Comparison of ENCODE assay signal across 8 mouse cellular contexts in genomic region chr4:62133706-62134105, GRCm38 (mm10). TPM values are rescaled to one million over a fixed set of nuclear protein-coding genes. Genes with fewer than 3 reads are reported as not detected.
DNase-seq lines count a peak whose midpoint lies in the region; ATAC-seq and TF ChIP-seq lines count a peak whose summit lies in the region.
"Had no signal": no experiment of that assay in that cellular context is flagged by ENCODE, and none has a peak within 500 bp of the region (broad histone marks: within the 10 kb centered on the region; RNA-seq: fewer than 3 reads in every experiment).

No protein-coding gene starts in this region.

- TF ChIP-seq POLR2A in kidney, adult 2 months (IDR thresholded peaks at IDR 0.05; ENCODE audit: low read depth, low read length) = no peak
- TF ChIP-seq POLR2A in brain, embryonic 14.5 days (IDR thresholded peaks at IDR 0.05; ENCODE audit: borderline replicate concordance, extremely low read depth, insufficient read depth, insufficient read length, poor library complexity, severe bottlenecking) = no peak
- TF ChIP-seq POLR2A in lung, adult 2 months (IDR thresholded peaks at IDR 0.05; ENCODE audit: borderline replicate concordance, extremely low read depth, low read depth, low read length) = no peak

- DNase-seq in kidney, adult 2 months = peak; percentile 46
- peak; percentile 21 for DNase-seq in Muller cell, postnatal 12 days (ENCODE audit: inconsistent ontology term)
- DNase-seq in brain, embryonic 14.5 days (ENCODE audit: low read depth) = peak; percentile 14
- DNase-seq in kidney, adult 8-10 months = peak; percentile 6 to 64
- DNase-seq in lung, adult 2 months = peak; percentile 23
- DNase-seq in natural killer cell, adult 2 months (ENCODE audit: low spot score in 2 of 2) = no peak

- no peaks in the 10 kb centered on the region for H3K36me3 ChIP-seq in kidney, adult 2 months (ENCODE audit: control insufficient read depth, insufficient read depth, low read length)
- H3K36me3 ChIP-seq in kidney, embryonic 14.5 days (ENCODE audit: control insufficient read depth, insufficient read depth, low read length) = no peaks in the 10 kb centered on the region

- no peaks in the 10 kb centered on the region for H3K27me3 ChIP-seq in kidney, adult 2 months (replicated peaks; ENCODE audit: control insufficient read depth, insufficient read depth, low read length)
- no peaks in the 10 kb centered on the region for H3K27me3 ChIP-seq in kidney, embryonic 14.5 days (ENCODE audit: control insufficient read depth, insufficient read depth, low read length)

- H3K9me3 ChIP-seq in kidney, embryonic 14.5 days (ENCODE audit: control insufficient read depth, low read length) = peaks cover 23% of the 10 kb centered on the region

- H3K4me2 ChIP-seq in kidney, embryonic 14.5 days (replicated peaks; ENCODE audit: low read depth, low read length) = no peak overlapping the region

- no peaks in the 10 kb centered on the region for H3K4me1 ChIP-seq in kidney, adult 2 months (ENCODE audit: control insufficient read depth, insufficient read depth, low read length)
- no peaks in the 10 kb centered on the region for H3K4me1 ChIP-seq in kidney, embryonic 14.5 days (ENCODE audit: control insufficient read depth, insufficient read depth, low read length)
- no peaks in the 10 kb centered on the region for H3K4me1 ChIP-seq in lung, adult 2 months (ENCODE audit: control insufficient read depth, insufficient read depth, low read length)

- no peak for ATAC-seq in kidney, embryonic 14.5 days (ENCODE audit: low FRiP score, low TSS enrichment)

- H3K9ac ChIP-seq in kidney, embryonic 14.5 days (ENCODE audit: low read depth, low read length) = no peak overlapping the region

- WGBS in kidney, adult 2 months = 52% methylated on average over 7 of the region's 7 CpGs
- 72% methylated on average over 7 of the region's 7 CpGs for WGBS in kidney, embryonic 14.5 days
- WGBS in lung, adult 2 months = 51% methylated on average over 7 of the region's 7 CpGs

- TF ChIP-seq CTCF in kidney, adult 2 months (conservative IDR thresholded peaks at IDR 0.05; ENCODE audit: insufficient read depth, insufficient read length, low read depth, low read length) = peak; percentile 30; the same call in 1 of the 2 replicates
- 0 out of 2 replicates have a peak, but pooled peaks have one; percentile 20 for TF ChIP-seq CTCF in brain, embryonic 14.5 days (IDR thresholded peaks at IDR 0.05; ENCODE audit: borderline replicate concordance, extremely low read depth, insufficient read depth, insufficient read length)
- TF ChIP-seq CTCF in lung, adult 2 months (IDR thresholded peaks at IDR 0.05; ENCODE audit: insufficient read depth, low read length) = no peak

- H3K27ac ChIP-seq in kidney, adult 2 months (ENCODE audit: insufficient read depth, low read depth, low read length) = no peak overlapping the region
- H3K27ac ChIP-seq in kidney, embryonic 14.5 days (ENCODE audit: low read depth, low read length) = no peak overlapping the region

- H3K4me3 ChIP-seq in kidney, adult 2 months (ENCODE audit: insufficient read depth, low read depth, low read length) = no peak overlapping the region
- H3K4me3 ChIP-seq in kidney, embryonic 14.5 days (ENCODE audit: low read length) = no peak overlapping the region
- no peak overlapping the region for H3K4me3 ChIP-seq in lung, adult 2 months (replicated peaks; ENCODE audit: extremely low read depth, low read depth, low read length)
- H3K4me3 ChIP-seq: myocyte had no signal

RNA-seq across cellular contexts. Expression of gene Mup21, which starts 17.0 kb away (rescaled TPM):
- polyA plus RNA-seq in kidney, adult 2 months (2012; rRNA removed) = not detected in 2 replicates
- not detected in 2 replicates for polyA plus RNA-seq in kidney, embryonic 14.5 days (2014; fragmentation: Nextera tagmentation; extraction: Ambion mirVana)
- polyA plus RNA-seq in brain, embryonic 14.5 days (2012; rRNA removed) = not detected in 2 replicates
- not detected in 2 replicates for polyA plus RNA-seq in lung, adult 2 months (2012; rRNA removed)
- polyA plus RNA-seq: myocyte had no signal

RNA-seq across cellular contexts. Expression of gene Mup3, which starts 46.6 kb away (rescaled TPM):
- 0.17 and 0.30 TPM in 2 replicates for polyA plus RNA-seq in kidney, adult 2 months (2012; rRNA removed)
- not detected in 2 replicates for polyA plus RNA-seq in kidney, embryonic 14.5 days (2014; fragmentation: Nextera tagmentation; extraction: Ambion mirVana)
- not detected in 2 replicates for polyA plus RNA-seq in brain, embryonic 14.5 days (2012; rRNA removed)
- polyA plus RNA-seq in lung, adult 2 months (2012; rRNA removed) = 0.34 and 0.83 TPM in 2 replicates
- polyA plus RNA-seq: myocyte had no signal

Comparison
In these comparisons a context has a peak if more than half of its experiments do, and no peak if none do; other contexts are left out.
1. DNase-seq: peak in kidney, adult 2 months (single experiment), Muller cell, postnatal 12 days (single experiment), brain, embryonic 14.5 days (single experiment), kidney, adult 8-10 months (2 of 2) and lung, adult 2 months (single experiment); none in natural killer cell, adult 2 months (0 of 2).